Mouse (Mus musculus) brown adipose tissue, adult 24 weeks (tissue): Measurements from ENCODE around the gene Adamts8. TPM values are rescaled to one million over a fixed set of nuclear protein-coding genes. Genes with fewer than 3 reads are reported as not detected.
A peak's percentile ranks its signal among the peaks of the same experiment; 100 is the strongest.

Experiments
- H3K27ac ChIP-seq: fragments of 200-500 bp; replicated peaks from 2 replicates; pipeline ENCODE4 v1.5.1; 2012; ENCODE audit warnings: low read depth, mild to moderate bottlenecking, low read length
- H3K4me1 ChIP-seq: fragments of 200-500 bp; 2 replicates; pipeline ENCODE4 v1.6.1; 2012; ENCODE audit warnings: low read length, mixed read lengths; ENCODE audit not compliant: control insufficient read depth, insufficient read depth, insufficient read length
- H3K4me3 ChIP-seq: fragments of 200-500 bp; 2 replicates; pipeline ENCODE4 v1.5.1; 2012; ENCODE audit warnings: low read depth, mild to moderate bottlenecking, low read length, moderate library complexity; ENCODE audit not compliant: insufficient read depth
- polyA plus RNA-seq: library from polyadenylated mRNA; stranded (reverse); fragments of >200 nt; gene quantifications from 2 replicates; pipeline ENCODE4 v1.2.4, GENCODE M21; 2012; ENCODE audit not compliant: missing spikeins, insufficient read depth, insufficient read length

The Adamts8 gene
- polyA plus RNA-seq, 1 experiment = not detected

GRCm38 (mm10) chr9:30916266-30916968 is 25.9 kb upstream of the Adamts8 start:
- peaks cover 15% of the 10 kb centered on the region for H3K4me1 ChIP-seq
- H3K4me3 ChIP-seq = no peak overlapping the region
- no peak overlapping the region for H3K27ac ChIP-seq

GRCm38 (mm10) chr9:30918466-30919356 is 23.7 kb upstream of the Adamts8 start:
- Histone ChIP-seq H3K4me1 (peaks cover 14% of the 10 kb centered on the region; the same call in 1 of the 2 replicates), H3K27ac (no peak overlapping the region), H3K4me3 (peak overlapping the region; percentile 24; the same call in 1 of the 2 replicates)

GRCm38 (mm10) chr9:30919686-30920085 is 22.7 kb upstream of the Adamts8 start:
- H3K27ac ChIP-seq = no peak overlapping the region
- H3K4me3 ChIP-seq = peak overlapping the region; percentile 0; the same call in 1 of the 2 replicates

GRCm38 (mm10) chr9:30920736-30921135 is 21.6 kb upstream of the Adamts8 start:
- Histone ChIP-seq H3K4me3 (peak overlapping the region; percentile 52; the same call in 1 of the 2 replicates), H3K4me1 (peaks cover 10% of the 10 kb centered on the region; the same call in 1 of the 2 replicates), H3K27ac (no peak overlapping the region)

More at GRCm38 (mm10) chr9:30919686-30920085, 22.7 kb upstream of the Adamts8 start:
- peaks cover 13% of the 10 kb centered on the region; the same call in 1 of the 2 replicates for H3K4me1 ChIP-seq

GRCm38 (mm10) chr9:30921261-30922103 is 20.9 kb upstream of the Adamts8 start:
- Histone ChIP-seq H3K4me3 (peak overlapping the region; percentile 52), H3K4me1 (peaks cover 10% of the 10 kb centered on the region; the same call in 1 of the 2 replicates), H3K27ac (no peak overlapping the region)

- Histone ChIP-seq H3K4me3 (peak within 1 kb of the TSS; percentile 52), H3K27ac (no peak within 1 kb of the TSS), H3K4me1 (peaks cover 10% of the 10 kb centered on the region; the same call in 1 of the 2 replicates)
Observed at GRCm38 (mm10) chr9:30922197-30922894, 20.0 kb upstream of the Adamts8 start, which contains the start of gene Adamts15. Gene Adamts15, minus strand, starts transcription at chr9:30922452.

- H3K4me3 ChIP-seq = no peak overlapping the region
- no peak overlapping the region for H3K27ac ChIP-seq
Observed at GRCm38 (mm10) chr9:30928759-30929158, 13.6 kb upstream of the Adamts8 start.

GRCm38 (mm10) chr9:30932346-30932745 is 10.0 kb upstream of the Adamts8 start:
- H3K4me1 ChIP-seq = no peaks in the 10 kb centered on the region
- H3K27ac ChIP-seq = no peak overlapping the region
- no peak overlapping the region for H3K4me3 ChIP-seq

More at GRCm38 (mm10) chr9:30928759-30929158, 13.6 kb upstream of the Adamts8 start:
- no peaks in the 10 kb centered on the region for H3K4me1 ChIP-seq

- Histone ChIP-seq H3K4me3 (no peak overlapping the region), H3K4me1 (no peaks in the 10 kb centered on the region), H3K27ac (no peak overlapping the region)
Observed at GRCm38 (mm10) chr9:30934827-30935226, 7.5 kb upstream of the Adamts8 start.

- no peak overlapping the region for H3K4me3 ChIP-seq
- no peaks in the 10 kb centered on the region for H3K4me1 ChIP-seq
- no peak overlapping the region for H3K27ac ChIP-seq
Observed at GRCm38 (mm10) chr9:30936674-30937438, 5.5 kb upstream of the Adamts8 start.

- Histone ChIP-seq H3K4me1 (no peaks in the 10 kb centered on the region), H3K4me3 (no peak overlapping the region), H3K27ac (no peak overlapping the region)
Observed at GRCm38 (mm10) chr9:30940328-30940727, 2.0 kb upstream of the Adamts8 start.

GRCm38 (mm10) chr9:30943341-30943740 is 979 bp downstream of the Adamts8 start:
- Histone ChIP-seq H3K4me1 (no peaks in the 10 kb centered on the region), H3K27ac (no peak overlapping the region), H3K4me3 (peak overlapping the region; percentile 50)

- Histone ChIP-seq H3K4me3 (no peak overlapping the region), H3K4me1 (no peaks in the 10 kb centered on the region), H3K27ac (no peak overlapping the region)
Observed at GRCm38 (mm10) chr9:30944234-30944633, 1.9 kb downstream of the Adamts8 start.
